Mouse (Mus musculus): ENCODE results near the gene Chrna1.

Gene Chrna1

DNA sequence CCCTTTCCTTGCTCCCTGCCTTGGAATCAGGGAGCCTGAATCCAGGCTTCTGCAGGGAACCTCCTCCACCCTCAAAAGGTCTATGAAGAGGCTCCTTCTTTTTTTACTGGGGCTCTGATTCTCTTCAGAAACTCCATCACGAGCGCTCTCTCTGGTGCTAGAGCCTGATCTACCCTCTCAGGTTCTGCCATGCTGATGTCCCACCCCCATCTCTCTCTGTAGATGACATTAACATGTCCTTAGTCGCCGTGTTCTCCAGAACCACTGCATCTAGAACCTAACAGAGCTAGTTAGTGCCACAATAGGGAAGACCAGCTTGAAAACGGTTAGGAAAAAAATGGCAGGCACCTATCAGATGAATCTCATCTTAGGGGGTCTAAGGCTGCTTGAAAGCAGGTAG, 16.2 kb upstream of the Chrna1 start:
- in situ Hi-C loops (cut with MboI; ENCODE audit: low pct_unique_long_range_greater_than_20kb in 1 of 2, low sequenced_read_pairs in 2 of 2, unreplicated experiment in 1 of 2) = loop anchor here in 1 of 2 experiments (25.0 kb wide), 1 partner anchor 216 kb away; no protein-coding TSS in a partner anchor

DNA sequence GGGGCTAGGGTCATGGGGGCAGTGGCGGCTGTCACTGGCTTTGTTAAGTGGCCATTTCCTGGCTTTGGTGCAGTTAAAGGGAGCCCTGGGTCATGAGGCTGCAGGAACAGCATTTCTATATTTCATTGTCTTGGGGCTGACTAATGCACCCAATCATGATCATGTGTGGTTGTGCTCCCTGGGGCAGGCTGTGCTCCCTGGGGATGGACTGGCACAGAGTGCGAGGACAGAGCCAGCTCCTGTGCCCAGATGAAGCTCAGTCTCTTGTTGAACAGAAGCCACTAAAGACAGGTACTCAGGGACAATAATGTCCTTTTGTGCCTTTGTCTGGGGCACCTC, 12.9 kb upstream of the Chrna1 start:
- in situ Hi-C loops (cut with MboI; ENCODE audit: low pct_unique_long_range_greater_than_20kb in 1 of 2, low sequenced_read_pairs in 2 of 2, unreplicated experiment in 1 of 2) = loop anchor here in 1 of 2 experiments (25.0 kb wide), 1 partner anchor 219 kb away; no protein-coding TSS in a partner anchor

DNA sequence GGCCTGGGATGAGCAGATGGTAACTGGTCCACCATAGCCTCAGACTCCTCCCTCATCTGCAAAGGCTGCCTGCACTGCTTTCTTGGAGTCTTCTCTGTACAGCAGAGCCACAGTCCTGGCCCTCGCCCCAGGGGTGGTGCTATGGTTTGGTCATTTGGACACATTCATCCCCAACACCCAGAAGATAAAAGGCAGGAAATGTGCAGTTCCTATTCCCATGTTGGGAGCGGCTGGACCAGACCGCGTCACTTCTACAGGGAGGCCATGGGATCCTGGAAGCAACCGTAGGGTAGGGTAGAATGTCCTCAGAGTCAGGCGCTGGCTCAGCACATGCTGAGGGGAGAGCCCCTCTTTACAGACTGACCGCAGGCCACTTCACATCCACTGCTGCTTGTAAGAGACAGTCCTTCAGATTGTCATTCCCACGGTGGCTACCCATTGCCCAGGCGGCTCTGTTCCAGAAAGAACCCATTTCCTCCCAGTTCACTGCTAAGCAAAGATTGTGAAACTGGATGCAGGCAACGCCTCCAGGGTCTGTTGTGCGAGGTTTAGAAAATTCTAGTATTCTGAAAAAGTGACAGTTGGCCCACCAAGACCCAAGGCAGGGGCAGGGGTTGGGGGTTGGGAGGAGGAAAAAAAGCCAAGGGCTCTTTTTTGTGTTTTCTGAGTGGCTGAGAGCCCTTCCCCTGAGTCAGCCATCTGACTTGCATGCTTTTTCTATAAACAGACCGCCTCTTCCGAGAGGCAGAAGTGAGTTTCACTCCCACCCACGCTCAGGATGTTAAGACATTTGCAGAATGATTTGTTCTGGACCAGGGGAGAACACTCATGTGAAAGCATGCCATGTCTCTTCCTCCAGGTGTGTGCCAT, 12.3 kb upstream of the Chrna1 start:
- in situ Hi-C loops (cut with MboI; ENCODE audit: low pct_unique_long_range_greater_than_20kb in 1 of 2, low sequenced_read_pairs in 2 of 2, unreplicated experiment in 1 of 2) = loop anchor here in 1 of 2 experiments (25.0 kb wide), 1 partner anchor 220 kb away; no protein-coding TSS in a partner anchor

DNA sequence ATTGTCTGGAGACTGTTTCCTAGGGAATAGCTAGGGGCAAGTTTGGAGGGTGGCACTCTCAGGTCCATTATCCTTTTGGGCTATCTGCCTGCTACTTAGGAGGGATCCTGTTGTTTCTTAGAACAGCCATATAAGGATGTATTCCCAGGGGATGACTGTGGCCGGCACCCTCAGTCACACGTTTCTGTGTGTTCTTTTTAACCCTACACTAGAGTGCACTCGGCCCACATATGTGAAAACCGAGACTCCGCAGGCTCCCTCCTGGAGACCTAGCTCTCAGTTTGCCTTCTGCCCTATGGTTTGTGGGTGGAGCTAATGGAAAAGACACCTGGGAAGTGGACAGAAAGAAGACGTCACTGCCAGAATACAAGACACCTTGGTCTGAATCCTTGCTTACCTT, 11.1 kb upstream of the Chrna1 start:
- in situ Hi-C loops (cut with MboI; ENCODE audit: low pct_unique_long_range_greater_than_20kb in 1 of 2, low sequenced_read_pairs in 2 of 2, unreplicated experiment in 1 of 2) = loop anchor here in 1 of 2 experiments (25.0 kb wide), 1 partner anchor 221 kb away; no protein-coding TSS in a partner anchor

GRCm38 (mm10) chr2:73590106-73590505, 10.0 kb upstream of the Chrna1 start:
- in situ Hi-C loops (cut with MboI; ENCODE audit: low pct_unique_long_range_greater_than_20kb in 1 of 2, low sequenced_read_pairs in 2 of 2, unreplicated experiment in 1 of 2) = loop anchor here in 1 of 2 experiments (25.0 kb wide), 1 partner anchor 222 kb away; no protein-coding TSS in a partner anchor

- in situ Hi-C loops (cut with MboI; ENCODE audit: low pct_unique_long_range_greater_than_20kb in 1 of 2, low sequenced_read_pairs in 2 of 2, unreplicated experiment in 1 of 2) = loop anchor here in 1 of 2 experiments (25.0 kb wide), 1 partner anchor 223 kb away; no protein-coding TSS in a partner anchor
These were observed 8.8 kb upstream of the Chrna1 start for GRCm38 (mm10) chr2:73588951-73589350.

GRCm38 (mm10) chr2:73587109-73587506, 7.0 kb upstream of the Chrna1 start:
- in situ Hi-C loops (cut with MboI; ENCODE audit: low pct_unique_long_range_greater_than_20kb in 1 of 2, low sequenced_read_pairs in 2 of 2, unreplicated experiment in 1 of 2) = loop anchor here in 1 of 2 experiments (25.0 kb wide), 1 partner anchor 225 kb away; no protein-coding TSS in a partner anchor

GRCm38 (mm10) chr2:73586392-73587108, 6.4 kb upstream of the Chrna1 start:
- in situ Hi-C loops (cut with MboI; ENCODE audit: low pct_unique_long_range_greater_than_20kb in 1 of 2, low sequenced_read_pairs in 2 of 2, unreplicated experiment in 1 of 2) = loop anchor here in 1 of 2 experiments (25.0 kb wide), 1 partner anchor 226 kb away; no protein-coding TSS in a partner anchor

GRCm38 (mm10) chr2:73585347-73585831, 5.3 kb upstream of the Chrna1 start:
- in situ Hi-C loops (cut with MboI; ENCODE audit: low pct_unique_long_range_greater_than_20kb in 1 of 2, low sequenced_read_pairs in 2 of 2, unreplicated experiment in 1 of 2) = loop anchor here in 1 of 2 experiments (25.0 kb wide), 1 partner anchor 227 kb away; no protein-coding TSS in a partner anchor

DNA sequence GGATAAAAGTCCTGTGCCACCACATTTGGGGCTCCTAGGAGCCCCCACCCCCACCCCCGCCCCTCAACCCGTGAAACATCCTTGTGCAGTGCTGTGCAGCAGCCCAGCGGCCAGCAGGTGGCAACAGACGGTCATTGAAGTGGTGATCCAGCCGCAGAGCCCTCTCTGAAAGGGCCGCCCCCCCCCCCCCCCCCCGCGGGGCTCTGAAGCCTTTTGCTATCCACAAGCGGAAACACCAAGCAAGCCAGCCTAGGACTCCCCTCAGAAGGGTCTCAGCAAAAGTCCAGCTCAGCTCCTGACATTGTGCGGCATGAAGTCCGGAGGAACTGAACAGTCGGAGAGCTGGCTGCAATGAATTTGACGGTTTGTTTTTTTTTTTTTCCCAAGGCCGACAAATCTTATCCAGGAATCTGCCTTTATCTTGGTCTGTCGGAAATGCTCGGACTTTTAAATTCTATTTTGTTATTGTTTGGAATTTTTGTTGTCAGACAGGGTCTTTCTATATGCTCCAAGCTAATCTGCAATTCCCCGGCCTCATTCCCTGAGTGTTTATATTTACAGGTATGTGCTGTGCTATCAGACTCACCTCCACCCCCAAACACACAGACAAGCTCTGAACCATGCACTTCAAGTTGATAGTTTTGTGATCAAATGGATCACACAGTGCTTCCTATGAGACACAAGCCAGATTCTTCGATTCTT, 4.7 kb upstream of the Chrna1 start:
- in situ Hi-C loops (cut with MboI; ENCODE audit: low pct_unique_long_range_greater_than_20kb in 1 of 2, low sequenced_read_pairs in 2 of 2, unreplicated experiment in 1 of 2) = loop anchor here in 1 of 2 experiments (25.0 kb wide), 1 partner anchor 228 kb away; no protein-coding TSS in a partner anchor

- in situ Hi-C loops (cut with MboI; ENCODE audit: low pct_unique_long_range_greater_than_20kb in 1 of 2, low sequenced_read_pairs in 2 of 2, unreplicated experiment in 1 of 2) = loop anchor here in 1 of 2 experiments (25.0 kb wide), 1 partner anchor 232 kb away; no protein-coding TSS in a partner anchor
These were observed 582 bp upstream of the Chrna1 start for GRCm38 (mm10) chr2:73580720-73581119.

DNA sequence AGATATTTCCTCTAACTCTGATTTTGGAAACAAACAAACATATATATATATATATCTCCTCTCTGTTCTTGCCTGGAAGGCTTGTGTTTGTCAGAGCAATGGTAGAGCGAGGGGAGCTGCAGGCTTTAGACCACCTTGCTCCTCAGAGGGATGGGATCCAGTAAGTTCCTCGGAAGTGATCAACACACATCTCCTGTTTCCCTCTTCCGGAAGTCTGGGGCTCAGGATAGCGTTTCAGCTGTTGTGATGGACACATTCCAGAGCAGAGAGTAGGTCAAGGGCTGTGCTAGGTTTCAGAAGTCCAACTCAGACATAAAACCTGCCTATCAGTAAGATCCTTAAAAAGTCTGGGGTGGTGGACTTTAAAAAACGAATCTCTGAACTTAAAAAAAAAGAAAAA, 970 bp downstream of the Chrna1 start:
- in situ Hi-C loops (cut with MboI; ENCODE audit: low pct_unique_long_range_greater_than_20kb in 1 of 2, low sequenced_read_pairs in 2 of 2, unreplicated experiment in 1 of 2) = loop anchor here in 1 of 2 experiments (25.0 kb wide), 1 partner anchor 233 kb away; no protein-coding TSS in a partner anchor

GRCm38 (mm10) chr2:73574418-73574817, 5.7 kb downstream of the Chrna1 start:
- in situ Hi-C loops (cut with MboI; ENCODE audit: low pct_unique_long_range_greater_than_20kb in 1 of 2, low sequenced_read_pairs in 2 of 2, unreplicated experiment in 1 of 2) = no loop called here

DNA sequence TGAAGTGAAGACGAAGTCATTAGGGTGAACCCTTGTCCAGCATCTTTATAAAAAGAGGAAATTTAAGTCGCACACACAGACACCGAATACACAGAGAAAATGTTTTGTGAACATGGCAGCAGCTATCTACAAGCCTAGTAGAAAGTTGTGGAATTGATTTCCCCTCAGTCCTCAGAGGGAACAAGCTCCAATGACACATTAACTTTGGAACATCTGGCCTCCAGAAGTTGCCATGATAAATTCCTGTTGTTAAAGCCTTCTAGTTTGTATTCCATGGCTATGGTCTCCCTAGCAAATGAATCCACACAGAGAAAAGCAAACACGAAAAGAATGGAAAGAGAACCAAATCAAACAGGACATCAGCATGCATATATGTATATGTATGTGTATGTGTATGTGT, 6.6 kb downstream of the Chrna1 start:
- in situ Hi-C loops (cut with MboI; ENCODE audit: low pct_unique_long_range_greater_than_20kb in 1 of 2, low sequenced_read_pairs in 2 of 2, unreplicated experiment in 1 of 2) = no loop called here

GRCm38 (mm10) chr2:73572539-73573372, 7.4 kb downstream of the Chrna1 start:
- in situ Hi-C loops (cut with MboI; ENCODE audit: low pct_unique_long_range_greater_than_20kb in 1 of 2, low sequenced_read_pairs in 2 of 2, unreplicated experiment in 1 of 2) = no loop called here

GRCm38 (mm10) chr2:73571901-73572300, 8.2 kb downstream of the Chrna1 start:
- in situ Hi-C loops (cut with MboI; ENCODE audit: low pct_unique_long_range_greater_than_20kb in 1 of 2, low sequenced_read_pairs in 2 of 2, unreplicated experiment in 1 of 2) = no loop called here

GRCm38 (mm10) chr2:73571304-73571703, 8.8 kb downstream of the Chrna1 start:
- in situ Hi-C loops (cut with MboI; ENCODE audit: low pct_unique_long_range_greater_than_20kb in 1 of 2, low sequenced_read_pairs in 2 of 2, unreplicated experiment in 1 of 2) = no loop called here
